Mouse (Mus musculus) forebrain, embryonic 11.5 days (tissue): ENCODE measurements around the gene Cdc42bpa. TPM values are rescaled to one million over a fixed set of nuclear protein-coding genes. Genes with fewer than 3 reads are reported as not detected.

Source experiments
- polyA plus RNA-seq: library from polyadenylated mRNA; unstranded; fragments of >200 nt; fragmentation: Nextera tagmentation; extraction: Ambion mirVana; gene quantifications from 2 replicates; pipeline ENCODE4 v1.2.1, GENCODE M21; 2014

Gene Cdc42bpa
- polyA plus RNA-seq, 1 experiment from 2014 or later, result 17.1 TPM

Other genes with a start within 250 kb of the Cdc42bpa start
- gene Kif28, start 215.2 kb upstream of the Cdc42bpa start, polyA plus RNA-seq, result not detected in 2 replicates
- gene Gm10518, start 157.1 kb upstream of the Cdc42bpa start, polyA plus RNA-seq, result 0.57 and 0.60 TPM in 2 replicates
- 40.2 and 44.0 TPM in 2 replicates for gene Ahctf1, start 156.8 kb upstream of the Cdc42bpa start, polyA plus RNA-seq
- 1.4 and 1.5 TPM in 2 replicates for gene Coq8a, start 239.1 kb downstream of the Cdc42bpa start, polyA plus RNA-seq